Mouse (Mus musculus): ENCODE measurements at regions not wholly inside any gene's neighbourhood (a gene's known extent, or its start where the extent isn't known, plus 50 kb on each side); places are given as distances from the start of the nearest gene placed in this dataset.
A peak's percentile ranks its signal among the peaks of the same experiment; 100 is the strongest.

DNA sequence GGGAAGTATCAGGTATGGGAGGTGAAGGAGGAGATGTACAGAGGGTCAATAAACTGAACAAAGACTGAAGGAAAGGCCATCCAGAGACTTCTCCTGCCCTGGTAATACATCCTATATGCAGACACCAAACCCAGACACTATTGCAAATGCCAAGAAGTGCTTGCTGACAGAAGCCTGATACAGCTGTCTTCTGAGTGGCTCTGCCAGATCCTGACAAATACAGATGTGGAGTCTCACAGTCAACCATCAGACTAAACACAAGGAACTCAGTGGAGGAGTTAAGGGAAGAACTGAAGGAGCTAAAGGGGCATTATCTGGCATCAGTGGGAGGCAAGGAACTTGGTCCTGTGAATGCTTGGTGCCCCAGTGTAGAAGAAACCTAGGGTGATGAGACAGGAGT lies 557.1 kb downstream of the Speer2 start:
- DNase-seq (ENCODE audit: low spot score), result peak; percentile 37
- Histone ChIP-seq H3K4me1 (ENCODE audit: insufficient read depth, low read depth, low read length) (no peaks in the 10 kb centered on the region), H3K4me3 (ENCODE audit: low read depth, low read length) (no peak overlapping the region), H3K9me3 (ENCODE audit: low read length) (no peaks in the 10 kb centered on the region), H3K9ac (replicated peaks; ENCODE audit: low read depth) (no peak overlapping the region), H3K27me3 (replicated peaks; ENCODE audit: insufficient read depth, low read length) (no peaks in the 10 kb centered on the region), H3K36me3 (ENCODE audit: insufficient read depth, low read length) (no peaks in the 10 kb centered on the region), H3K4me2 (replicated peaks; ENCODE audit: low read depth, low read length) (no peak overlapping the region), H3K27ac (ENCODE audit: low read length) (no peak overlapping the region)
- ATAC-seq, result no peak; the same call in 1 of the 2 replicates
- TF ChIP-seq EP300 (IDR thresholded peaks at IDR 0.05) (no peak), CTCF (IDR thresholded peaks at IDR 0.05) (no peak)

- H3K4me3 ChIP-seq (ENCODE audit: low read depth, low read length), result no peak overlapping the region
- ATAC-seq (no peak), DNase-seq (ENCODE audit: low spot score) (no peak)
- no peak overlapping the region for H3K27ac ChIP-seq (ENCODE audit: low read length)
- no peaks in the 10 kb centered on the region for H3K4me1 ChIP-seq (ENCODE audit: insufficient read depth, low read depth, low read length)
- no peaks in the 10 kb centered on the region for H3K36me3 ChIP-seq (ENCODE audit: insufficient read depth, low read length)
- H3K9me3 ChIP-seq (ENCODE audit: low read length), result no peaks in the 10 kb centered on the region
- H3K4me2 ChIP-seq (replicated peaks; ENCODE audit: low read depth, low read length), result no peak overlapping the region
- H3K9ac ChIP-seq (replicated peaks; ENCODE audit: low read depth), result no peak overlapping the region
- TF ChIP-seq CTCF (IDR thresholded peaks at IDR 0.05) (no peak), EP300 (IDR thresholded peaks at IDR 0.05) (no peak)
- WGBS, result 27% methylated on average over 2 of the region's 2 CpGs
- H3K27me3 ChIP-seq (replicated peaks; ENCODE audit: insufficient read depth, low read length), result no peaks in the 10 kb centered on the region
These were observed 561.0 kb downstream of the Speer2 start for GRCm38 (mm10) chr16:69302549-69302948.
